Mouse (Mus musculus): ENCODE results near the gene 1700029H14Rik. TPM values are rescaled to one million over a fixed set of nuclear protein-coding genes. Genes with fewer than 3 reads are reported as not detected.

The 1700029H14Rik gene
- polyA plus RNA-seq, 1 experiment from 2014 or later: not detected

DNA sequence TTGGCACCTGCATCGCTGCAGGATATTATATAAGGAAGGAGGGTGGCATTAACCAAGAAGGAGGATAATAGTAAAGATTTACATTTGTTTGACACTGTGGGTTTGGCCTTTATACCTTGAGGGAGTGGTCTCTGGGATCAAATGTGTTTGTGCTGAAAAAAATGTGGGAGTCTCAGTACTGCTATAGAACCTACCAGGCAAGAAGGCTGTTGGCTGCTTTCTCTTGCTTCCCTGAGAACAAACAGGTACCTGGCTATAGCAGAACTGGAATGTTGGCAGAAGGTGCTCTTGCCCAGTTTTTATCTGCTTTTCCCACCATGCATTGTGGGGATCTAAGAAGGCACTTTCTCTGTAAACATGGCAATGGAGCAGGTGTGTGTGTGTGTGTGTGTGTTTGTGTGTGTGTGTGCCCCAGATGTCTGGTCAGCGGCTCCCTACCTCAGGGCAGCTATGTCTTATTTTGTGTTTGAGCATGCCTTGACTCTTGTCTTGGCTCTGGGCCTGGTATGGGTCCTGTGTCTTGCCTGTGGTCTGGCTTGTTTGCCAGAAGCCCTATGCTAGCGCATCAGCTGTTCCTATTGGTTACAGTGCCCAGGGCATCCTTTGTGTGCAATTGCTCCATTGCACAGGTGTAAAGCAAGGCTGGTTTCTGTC is 54.9 kb downstream of the 1700029H14Rik start:
- no peak overlapping the region for H3K9ac ChIP-seq (ENCODE audit: low read length)
- H3K4me3 ChIP-seq (ENCODE audit: low read depth, low read length): no peak overlapping the region
- DNase-seq (ENCODE audit: low spot score): no peak
- H3K4me2 ChIP-seq (ENCODE audit: low read length): no peak overlapping the region
- H3K36me3 ChIP-seq (ENCODE audit: control insufficient read depth, insufficient read depth, low read length): no peaks in the 10 kb centered on the region
- WGBS: 58% methylated on average over 3 of the region's 3 CpGs
- no peak overlapping the region for H3K27ac ChIP-seq (ENCODE audit: low read depth)
- ATAC-seq (replicated peaks; ENCODE audit: low FRiP score, low TSS enrichment, low read depth): no peak
- no peaks in the 10 kb centered on the region for H3K9me3 ChIP-seq (ENCODE audit: control insufficient read depth, low read length)
- no peaks in the 10 kb centered on the region for H3K27me3 ChIP-seq (replicated peaks; ENCODE audit: control insufficient read depth, insufficient read depth, low read length)
- H3K4me1 ChIP-seq (replicated peaks; ENCODE audit: control insufficient read depth, insufficient read depth, low read length): peaks cover 4% of the 10 kb centered on the region; the same call in 1 of the 2 replicates

DNA sequence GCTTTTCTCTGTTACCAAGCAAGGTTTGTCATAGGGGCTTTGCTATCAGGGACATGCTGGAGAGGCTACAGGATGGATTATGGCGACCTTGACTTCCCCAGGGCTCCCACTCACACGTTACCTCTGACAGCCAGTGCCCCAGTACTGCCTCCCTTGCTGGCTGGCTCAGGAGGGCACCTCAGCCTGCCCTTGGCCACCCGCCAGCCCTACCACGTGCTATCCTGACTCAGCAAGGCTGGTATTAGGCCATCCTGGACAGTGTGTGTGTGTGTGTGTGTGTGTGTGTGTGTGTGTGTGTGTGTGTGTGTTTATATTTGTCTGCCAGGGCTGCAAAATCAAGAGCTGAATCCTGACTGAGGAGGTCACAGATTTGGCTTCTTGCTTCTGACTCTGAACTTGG is 55.4 kb downstream of the 1700029H14Rik start:
- ATAC-seq (replicated peaks; ENCODE audit: low FRiP score, low TSS enrichment, low read depth) (no peak), DNase-seq (ENCODE audit: low spot score) (no peak)
- no peak overlapping the region for H3K4me3 ChIP-seq (ENCODE audit: low read depth, low read length)
- WGBS: 32% methylated on average over 4 of the region's 4 CpGs
- no peak overlapping the region for H3K27ac ChIP-seq (ENCODE audit: low read depth)
- no peaks in the 10 kb centered on the region for H3K9me3 ChIP-seq (ENCODE audit: control insufficient read depth, low read length)
- no peaks in the 10 kb centered on the region for H3K27me3 ChIP-seq (replicated peaks; ENCODE audit: control insufficient read depth, insufficient read depth, low read length)
- H3K4me1 ChIP-seq (replicated peaks; ENCODE audit: control insufficient read depth, insufficient read depth, low read length): no peaks in the 10 kb centered on the region
- H3K9ac ChIP-seq (ENCODE audit: low read length): no peak overlapping the region
- H3K36me3 ChIP-seq (ENCODE audit: control insufficient read depth, insufficient read depth, low read length): no peaks in the 10 kb centered on the region
- no peak overlapping the region for H3K4me2 ChIP-seq (ENCODE audit: low read length)

DNA sequence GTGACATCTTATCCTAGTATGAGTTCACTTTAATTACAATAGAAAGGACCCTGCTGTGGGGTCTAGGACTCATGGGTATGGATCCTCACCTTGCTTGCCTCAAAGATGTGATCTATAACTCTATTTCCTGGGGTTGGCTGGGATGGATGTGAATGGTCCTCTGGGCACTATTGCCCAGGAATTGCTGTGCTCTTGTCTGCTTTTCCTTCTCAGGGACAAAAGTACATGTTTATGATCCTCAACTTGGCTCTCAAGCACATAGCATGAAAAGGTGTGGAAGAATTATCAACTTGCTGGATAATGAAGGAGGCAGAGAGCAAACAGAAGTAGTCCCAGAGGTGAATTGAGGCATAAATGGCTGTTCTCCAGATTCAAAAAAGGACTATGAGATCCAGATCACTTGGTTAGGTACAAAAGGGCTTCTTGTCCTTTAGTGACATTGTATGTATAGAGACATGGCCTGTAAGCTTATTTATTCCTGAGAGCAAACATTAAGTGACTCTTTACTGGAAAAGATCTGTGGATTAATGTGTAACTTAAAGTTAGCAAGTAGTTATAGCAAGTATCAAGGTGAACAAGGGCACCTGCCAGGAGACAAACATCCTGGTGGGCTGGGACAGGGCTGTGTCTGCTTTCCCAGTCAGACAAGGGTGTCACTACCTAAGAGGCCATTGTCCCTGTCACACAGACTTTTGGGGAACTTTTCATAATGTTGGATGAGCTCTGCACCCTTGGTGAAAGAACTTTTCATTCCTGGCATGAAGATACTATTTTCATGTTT is 57.2 kb downstream of the 1700029H14Rik start:
- DNase-seq (ENCODE audit: low spot score) (no peak), ATAC-seq (replicated peaks; ENCODE audit: low FRiP score, low TSS enrichment, low read depth) (no peak)
- no peaks in the 10 kb centered on the region for H3K9me3 ChIP-seq (ENCODE audit: control insufficient read depth, low read length)
- no peak overlapping the region for H3K4me2 ChIP-seq (ENCODE audit: low read length)
- no peaks in the 10 kb centered on the region for H3K36me3 ChIP-seq (ENCODE audit: control insufficient read depth, insufficient read depth, low read length)
- H3K9ac ChIP-seq (ENCODE audit: low read length): no peak overlapping the region
- H3K4me1 ChIP-seq (replicated peaks; ENCODE audit: control insufficient read depth, insufficient read depth, low read length): no peaks in the 10 kb centered on the region
- peak overlapping the region; percentile 16; the same call in 1 of the 2 replicates for H3K27ac ChIP-seq (ENCODE audit: low read depth)
- no peak overlapping the region for H3K4me3 ChIP-seq (ENCODE audit: low read depth, low read length)
- no peaks in the 10 kb centered on the region for H3K27me3 ChIP-seq (replicated peaks; ENCODE audit: control insufficient read depth, insufficient read depth, low read length)

DNA sequence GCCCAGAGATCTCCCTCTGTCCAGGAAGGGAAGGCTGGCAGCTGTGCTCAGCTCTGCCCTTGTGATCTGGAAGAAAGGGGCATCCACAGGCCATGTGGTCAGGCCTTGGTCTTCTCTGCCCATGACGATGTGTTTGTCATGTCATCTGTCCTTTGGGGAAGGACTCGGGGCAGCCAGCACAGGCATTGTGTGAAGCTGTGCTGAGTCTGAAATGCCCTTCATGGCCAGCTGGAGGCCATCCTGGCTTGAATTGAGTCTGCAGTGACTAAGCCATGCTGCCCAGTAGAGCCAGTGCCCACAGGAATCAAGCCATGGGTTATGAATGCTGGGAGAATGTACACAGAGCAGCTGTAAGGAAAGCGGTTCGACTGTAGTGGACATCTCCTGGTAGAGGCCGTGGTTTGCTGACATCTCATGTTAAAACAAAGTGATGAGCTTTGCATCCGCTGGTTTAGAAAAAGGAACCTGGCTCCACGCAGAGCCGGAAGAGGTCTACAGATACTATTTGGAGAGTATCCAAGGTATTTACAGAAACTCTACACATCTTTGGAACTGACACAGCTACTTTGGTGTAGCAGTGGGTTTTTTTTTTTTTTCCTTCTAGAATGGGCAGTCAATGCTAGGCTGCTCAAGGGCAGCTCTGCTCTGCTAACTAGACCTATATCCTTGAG is 58.2 kb downstream of the 1700029H14Rik start:
- no peaks in the 10 kb centered on the region for H3K9me3 ChIP-seq (ENCODE audit: control insufficient read depth, low read length)
- no peak for DNase-seq (ENCODE audit: low spot score)
- H3K4me3 ChIP-seq (ENCODE audit: low read depth, low read length): no peak overlapping the region
- H3K4me2 ChIP-seq (ENCODE audit: low read length): no peak overlapping the region
- no peaks in the 10 kb centered on the region for H3K27me3 ChIP-seq (replicated peaks; ENCODE audit: control insufficient read depth, insufficient read depth, low read length)
- no peaks in the 10 kb centered on the region for H3K4me1 ChIP-seq (replicated peaks; ENCODE audit: control insufficient read depth, insufficient read depth, low read length)
- no peak overlapping the region for H3K27ac ChIP-seq (ENCODE audit: low read depth)
- no peak overlapping the region for H3K9ac ChIP-seq (ENCODE audit: low read length)
- 74% methylated on average over 8 of the region's 8 CpGs for WGBS
- no peaks in the 10 kb centered on the region for H3K36me3 ChIP-seq (ENCODE audit: control insufficient read depth, insufficient read depth, low read length)
- ATAC-seq (replicated peaks; ENCODE audit: low FRiP score, low TSS enrichment, low read depth): no peak

DNA sequence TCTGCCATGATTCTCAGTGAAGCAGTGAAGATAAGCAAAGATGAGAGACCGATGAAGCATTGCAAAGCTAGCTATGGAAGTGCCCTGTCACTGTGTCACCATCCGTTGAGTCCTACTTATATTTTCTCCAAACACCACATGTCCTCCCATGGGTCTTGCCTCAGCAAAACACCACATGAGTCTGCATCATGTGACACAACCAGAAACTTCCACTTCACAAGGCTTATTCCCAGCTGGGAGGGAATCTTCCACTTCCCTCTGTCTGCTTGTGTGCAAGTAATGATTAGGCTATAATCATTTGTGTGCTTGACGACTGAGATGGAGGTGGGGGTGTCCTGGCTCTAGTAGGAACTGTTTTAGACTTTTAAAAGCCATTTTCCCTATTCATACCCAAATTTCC is 61.0 kb downstream of the 1700029H14Rik start:
- Histone ChIP-seq H3K4me3 (ENCODE audit: low read depth, low read length) (no peak overlapping the region), H3K9ac (ENCODE audit: low read length) (no peak overlapping the region), H3K9me3 (ENCODE audit: control insufficient read depth, low read length) (no peaks in the 10 kb centered on the region), H3K27me3 (replicated peaks; ENCODE audit: control insufficient read depth, insufficient read depth, low read length) (no peaks in the 10 kb centered on the region), H3K36me3 (ENCODE audit: control insufficient read depth, insufficient read depth, low read length) (no peaks in the 10 kb centered on the region), H3K4me1 (replicated peaks; ENCODE audit: control insufficient read depth, insufficient read depth, low read length) (no peaks in the 10 kb centered on the region), H3K4me2 (ENCODE audit: low read length) (no peak overlapping the region), H3K27ac (ENCODE audit: low read depth) (no peak overlapping the region)
- no peak for ATAC-seq (replicated peaks; ENCODE audit: low FRiP score, low TSS enrichment, low read depth)
- no peak for DNase-seq (ENCODE audit: low spot score)
- WGBS: 91% methylated on average over 3 of the region's 3 CpGs

Other genes with a start within 250 kb of the 1700029H14Rik start
- 182 and 186 TPM in 2 replicates for gene Tfdp1, start 223.7 kb downstream of the 1700029H14Rik start, polyA plus RNA-seq (2014; fragmentation: Nextera tagmentation; extraction: Ambion mirVana)
- gene Atp4b, start 165.6 kb downstream of the 1700029H14Rik start, polyA plus RNA-seq (2014; fragmentation: Nextera tagmentation; extraction: Ambion mirVana): not detected in 2 replicates
- gene Grk1, start 157.4 kb downstream of the 1700029H14Rik start, polyA plus RNA-seq (2014; fragmentation: Nextera tagmentation; extraction: Ambion mirVana): not detected in 2 replicates
- gene Tmem255b, start 127.3 kb downstream of the 1700029H14Rik start, polyA plus RNA-seq (2014; fragmentation: Nextera tagmentation; extraction: Ambion mirVana): 1.9 and 2.1 TPM in 2 replicates
- gene Gas6, start 68.0 kb downstream of the 1700029H14Rik start, polyA plus RNA-seq (2014; fragmentation: Nextera tagmentation; extraction: Ambion mirVana): 28.0 and 28.7 TPM in 2 replicates
- 24.9 and 27.8 TPM in 2 replicates for gene Rasa3, start 115.1 kb upstream of the 1700029H14Rik start, polyA plus RNA-seq (2014; fragmentation: Nextera tagmentation; extraction: Ambion mirVana)
- gene Cfap97d2, start 143.4 kb upstream of the 1700029H14Rik start, polyA plus RNA-seq (2014; fragmentation: Nextera tagmentation; extraction: Ambion mirVana): 0.12 TPM in 1 of 2 replicates, not detected in the other
- gene Cdc16, start 195.2 kb upstream of the 1700029H14Rik start, polyA plus RNA-seq (2014; fragmentation: Nextera tagmentation; extraction: Ambion mirVana): 175 and 187 TPM in 2 replicates
- 36.7 and 41.5 TPM in 2 replicates for gene Upf3a, start 223.2 kb upstream of the 1700029H14Rik start, polyA plus RNA-seq (2014; fragmentation: Nextera tagmentation; extraction: Ambion mirVana)